Mouse (Mus musculus) cerebellum, postnatal 36 days (tissue): ENCODE measurements around the gene B130006D01Rik.

Source experiments
- DNase-seq, 2 experiments: peaks; one replicate each; pipeline ENCODE4 v3.0.0; 2021 to 2022; ENCODE audit warnings: mixed read lengths in 2 of 2

Gene B130006D01Rik

DNA sequence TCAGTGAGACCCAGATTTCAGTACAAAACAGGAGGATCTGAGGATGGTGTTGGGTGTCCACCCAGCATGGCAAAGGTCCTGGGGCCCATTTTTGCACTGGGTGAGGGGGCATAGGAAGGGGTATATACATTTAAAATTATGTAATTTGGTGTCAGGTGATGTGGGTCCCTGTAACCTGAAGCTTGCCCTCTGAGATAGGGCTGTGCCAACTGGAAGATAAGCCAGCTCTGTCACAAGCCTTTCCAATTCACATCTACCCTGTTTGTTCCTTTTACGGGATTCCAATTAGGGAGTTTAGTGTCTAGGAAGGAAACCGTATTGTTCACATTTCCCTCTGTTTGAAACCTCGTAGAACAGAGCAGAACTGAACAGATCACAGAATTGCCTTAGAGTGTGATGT is 49.9 kb downstream of the B130006D01Rik start:
- DNase-seq: no peak
